Mouse (Mus musculus): Measurements from ENCODE around the gene Lhx6. TPM values are rescaled to one million over a fixed set of nuclear protein-coding genes. Genes with fewer than 3 reads are reported as not detected.

The Lhx6 gene
- polyA plus RNA-seq, 1 experiment = 1.4 TPM

DNA sequence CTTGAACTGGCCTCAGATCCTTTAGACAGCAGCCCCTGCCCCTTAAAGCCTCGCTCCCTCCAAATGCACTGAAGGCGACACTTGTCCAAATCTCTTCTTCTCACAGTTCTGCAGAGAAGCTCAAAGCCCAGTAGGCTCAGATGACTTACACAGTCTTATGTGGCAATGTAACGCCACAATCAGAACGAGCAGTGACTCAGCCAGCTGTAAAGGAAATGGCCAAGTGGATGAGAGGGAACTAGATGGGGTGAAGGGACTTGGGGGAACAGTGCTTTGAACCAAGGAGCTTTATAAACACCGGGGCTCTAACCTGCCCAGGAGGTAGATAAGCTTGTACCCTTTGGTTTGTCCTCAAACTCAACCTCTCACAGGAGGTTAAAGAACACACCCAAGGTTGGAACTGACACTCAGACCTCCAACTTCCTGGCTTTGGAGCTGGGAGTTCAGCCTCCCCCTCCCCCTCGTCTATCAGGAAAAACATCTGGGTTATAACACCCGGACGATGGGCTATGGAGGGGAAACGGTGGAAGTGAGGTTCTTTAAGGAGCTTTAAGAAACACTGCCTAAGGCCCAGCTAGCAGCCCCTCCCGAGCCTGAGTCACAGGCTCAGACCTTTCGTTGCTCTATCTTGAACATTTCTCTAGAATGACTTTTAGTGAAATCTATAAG lies 69.7 kb downstream of the Lhx6 start:
- 46% methylated on average over 11 of the region's 11 CpGs for WGBS
- TF ChIP-seq CTCF (conservative IDR thresholded peaks at IDR 0.05; ENCODE audit: insufficient read depth, insufficient read length, low read depth, low read length) (no peak), POLR2A (IDR thresholded peaks at IDR 0.05; ENCODE audit: low read depth, low read length) (no peak)
- Histone ChIP-seq H3K27ac (ENCODE audit: insufficient read depth, low read depth, low read length) (no peak overlapping the region), H3K4me3 (ENCODE audit: insufficient read depth, low read depth, low read length) (no peak overlapping the region), H3K27me3 (replicated peaks; ENCODE audit: control insufficient read depth, insufficient read depth, low read length) (no peaks in the 10 kb centered on the region), H3K4me1 (ENCODE audit: control insufficient read depth, insufficient read depth, low read length) (no peaks in the 10 kb centered on the region), H3K36me3 (ENCODE audit: control insufficient read depth, insufficient read depth, low read length) (peaks cover 1% of the 10 kb centered on the region; the same call in 1 of the 2 replicates)
- DNase-seq = peak; percentile 31

DNA sequence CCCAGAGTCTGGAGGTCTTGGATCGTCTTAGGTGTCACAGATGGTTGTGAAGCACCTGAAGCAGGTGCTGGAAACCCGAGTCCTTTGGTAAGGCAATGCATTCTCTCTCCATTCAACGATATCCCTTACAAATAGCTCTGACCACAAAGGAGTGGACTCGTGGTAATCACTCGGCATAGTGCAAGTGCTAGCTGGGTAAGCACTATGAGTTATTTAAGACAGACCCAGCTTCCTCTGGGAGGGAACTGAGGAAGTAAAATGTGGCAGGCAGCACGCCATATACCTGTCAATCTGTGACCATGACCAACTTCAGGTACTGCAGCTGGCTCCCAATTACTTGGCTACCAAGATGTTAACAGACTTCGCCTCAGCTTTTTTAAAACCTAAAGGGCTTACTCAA lies 70.3 kb downstream of the Lhx6 start:
- Histone ChIP-seq H3K27me3 (replicated peaks; ENCODE audit: control insufficient read depth, insufficient read depth, low read length) (no peaks in the 10 kb centered on the region), H3K36me3 (ENCODE audit: control insufficient read depth, insufficient read depth, low read length) (peaks cover 1% of the 10 kb centered on the region; the same call in 1 of the 2 replicates), H3K4me1 (ENCODE audit: control insufficient read depth, insufficient read depth, low read length) (no peaks in the 10 kb centered on the region), H3K27ac (ENCODE audit: insufficient read depth, low read depth, low read length) (no peak overlapping the region), H3K4me3 (ENCODE audit: insufficient read depth, low read depth, low read length) (no peak overlapping the region)
- TF ChIP-seq POLR2A (IDR thresholded peaks at IDR 0.05; ENCODE audit: low read depth, low read length) (no peak), CTCF (conservative IDR thresholded peaks at IDR 0.05; ENCODE audit: insufficient read depth, insufficient read length, low read depth, low read length) (no peak)
- WGBS = 77% methylated on average over 7 of the region's 7 CpGs
- no peak for DNase-seq

- WGBS = 70% methylated on average over 7 of the region's 7 CpGs
These were observed 71.2 kb downstream of the Lhx6 start for GRCm38 (mm10) chr2:36033966-36034365.

DNA sequence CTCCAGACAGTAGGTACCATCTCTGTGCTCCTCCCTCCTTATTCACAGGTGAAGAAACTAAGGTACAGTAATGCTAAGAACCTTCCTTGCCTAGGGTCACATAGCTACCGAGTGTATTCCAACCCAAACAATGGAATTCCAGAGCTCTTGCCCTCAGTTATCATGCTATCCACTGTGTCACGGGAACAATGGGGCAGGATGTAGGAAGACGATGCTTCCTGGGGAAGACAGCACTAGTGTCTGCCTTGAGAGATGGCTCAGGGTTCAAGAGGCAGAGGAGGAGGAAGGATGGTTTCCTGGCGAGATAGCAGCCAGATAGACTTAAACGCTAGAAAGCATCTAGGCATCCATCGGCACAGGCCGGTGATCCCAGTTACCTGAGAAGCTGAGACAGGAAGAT lies 72.3 kb downstream of the Lhx6 start:
- 76% methylated on average over 7 of the region's 7 CpGs for WGBS
- no peak overlapping the region for H3K4me3 ChIP-seq (ENCODE audit: insufficient read depth, low read depth, low read length)
- peaks cover 1% of the 10 kb centered on the region; the same call in 1 of the 2 replicates for H3K36me3 ChIP-seq (ENCODE audit: control insufficient read depth, insufficient read depth, low read length)
- TF ChIP-seq CTCF (conservative IDR thresholded peaks at IDR 0.05; ENCODE audit: insufficient read depth, insufficient read length, low read depth, low read length) (no peak), POLR2A (IDR thresholded peaks at IDR 0.05; ENCODE audit: low read depth, low read length) (no peak)
- no peak overlapping the region for H3K27ac ChIP-seq (ENCODE audit: insufficient read depth, low read depth, low read length)
- no peaks in the 10 kb centered on the region for H3K4me1 ChIP-seq (ENCODE audit: control insufficient read depth, insufficient read depth, low read length)
- H3K27me3 ChIP-seq (replicated peaks; ENCODE audit: control insufficient read depth, insufficient read depth, low read length) = no peaks in the 10 kb centered on the region
- peak; percentile 47 for DNase-seq

More at GRCm38 (mm10) chr2:36033966-36034365, 71.2 kb downstream of the Lhx6 start:
- Histone ChIP-seq H3K4me3 (ENCODE audit: insufficient read depth, low read depth, low read length) (no peak overlapping the region), H3K27me3 (replicated peaks; ENCODE audit: control insufficient read depth, insufficient read depth, low read length) (no peaks in the 10 kb centered on the region), H3K36me3 (ENCODE audit: control insufficient read depth, insufficient read depth, low read length) (peaks cover 1% of the 10 kb centered on the region; the same call in 1 of the 2 replicates), H3K27ac (ENCODE audit: insufficient read depth, low read depth, low read length) (no peak overlapping the region), H3K4me1 (ENCODE audit: control insufficient read depth, insufficient read depth, low read length) (no peaks in the 10 kb centered on the region)
- DNase-seq = no peak
- TF ChIP-seq POLR2A (IDR thresholded peaks at IDR 0.05; ENCODE audit: low read depth, low read length) (no peak), CTCF (conservative IDR thresholded peaks at IDR 0.05; ENCODE audit: insufficient read depth, insufficient read length, low read depth, low read length) (no peak)

Other genes with a start within 250 kb of the Lhx6 start
- 0.41 and 0.84 TPM in 2 replicates for gene Ttll11, start 125.5 kb downstream of the Lhx6 start, polyA plus RNA-seq (2012; rRNA removed)
- 203 and 261 TPM in 2 replicates for gene Ndufa8, start 56.0 kb downstream of the Lhx6 start, polyA plus RNA-seq (2012; rRNA removed)
- 0.61 and 1.7 TPM in 2 replicates for gene Morn5, start 56.0 kb downstream of the Lhx6 start, polyA plus RNA-seq (2012; rRNA removed)
- 54.0 and 65.1 TPM in 2 replicates for gene Mrrf, start 31.0 kb upstream of the Lhx6 start, polyA plus RNA-seq (2012; rRNA removed)
- 10.9 and 15.2 TPM in 2 replicates for gene Rbm18, start 31.4 kb upstream of the Lhx6 start, polyA plus RNA-seq (2012; rRNA removed)
- 25.6 and 28.2 TPM in 2 replicates for gene Ptgs1, start 125.0 kb upstream of the Lhx6 start, polyA plus RNA-seq (2012; rRNA removed)

All from kidney, adult 2 months (tissue).